Mouse (Mus musculus): ENCODE measurements at regions not wholly inside any gene's neighbourhood (a gene's known extent, or its start where the extent isn't known, plus 50 kb on each side); places are given as distances from the start of the nearest gene placed in this dataset.

DNA sequence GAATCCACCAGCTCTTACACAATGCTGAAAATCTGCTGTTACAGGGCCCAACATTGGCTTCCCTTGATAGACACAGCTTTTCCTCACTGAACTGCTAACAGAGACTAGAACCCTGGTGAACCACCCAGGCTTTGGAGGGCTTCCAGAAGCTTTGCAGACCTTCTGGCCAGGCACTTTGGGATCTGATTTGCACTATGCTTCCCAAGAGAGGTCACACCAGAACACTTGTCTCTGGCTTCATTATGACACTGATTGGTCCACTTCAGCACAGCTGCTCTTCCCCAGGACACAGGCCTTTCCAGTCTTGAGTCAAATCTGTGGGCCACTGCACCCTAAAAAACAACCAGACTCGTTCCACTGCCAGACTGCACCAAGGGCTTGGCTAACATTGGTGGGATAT is 82.8 kb upstream of the Thbs1 start:
- in situ Hi-C loops (cut with MboI; ENCODE audit: low sequenced_read_pairs in 2 of 2, unreplicated experiment in 2 of 2): no loop called here
- H3K27ac ChIP-seq (ENCODE audit: insufficient read depth, low read depth, low read length, poor library complexity, severe bottlenecking): no peak overlapping the region
- no peaks in the 10 kb centered on the region for H3K9me3 ChIP-seq (ENCODE audit: control insufficient read depth, insufficient read depth, low read depth, low read length)
- no peak for DNase-seq (ENCODE audit: low read depth, low spot score)
- no peaks in the 10 kb centered on the region for H3K4me1 ChIP-seq (ENCODE audit: control insufficient read depth in 2 of 2, insufficient read depth in 2 of 2, low read length in 2 of 2, poor library complexity in 1 of 2)
- no peak overlapping the region for H3K4me3 ChIP-seq (ENCODE audit: insufficient read depth in 1 of 2, low read depth in 1 of 2, low read length in 2 of 2, poor library complexity in 1 of 2, severe bottlenecking in 1 of 2)
- H3K36me3 ChIP-seq (ENCODE audit: control insufficient read depth, insufficient read depth, low read length, poor library complexity, severe bottlenecking): no peaks in the 10 kb centered on the region
- no peak overlapping the region for H3K9ac ChIP-seq (ENCODE audit: insufficient read depth, low read depth, low read length, poor library complexity, severe bottlenecking)
- TF ChIP-seq ZNF384 (IDR thresholded peaks at IDR 0.05; ENCODE audit: low read depth, low read length) (no peak), CHD2 (IDR thresholded peaks at IDR 0.05; ENCODE audit: low read depth, low read length) (no peak), ZC3H11A (IDR thresholded peaks at IDR 0.05; ENCODE audit: borderline replicate concordance, low read depth, low read length) (no peak), HCFC1 (IDR thresholded peaks at IDR 0.05; ENCODE audit: borderline replicate concordance, insufficient read depth, low read length) (no peak), MAFK (IDR thresholded peaks at IDR 0.05; ENCODE audit: insufficient read depth, low read depth, low read length) (no peak)

DNA sequence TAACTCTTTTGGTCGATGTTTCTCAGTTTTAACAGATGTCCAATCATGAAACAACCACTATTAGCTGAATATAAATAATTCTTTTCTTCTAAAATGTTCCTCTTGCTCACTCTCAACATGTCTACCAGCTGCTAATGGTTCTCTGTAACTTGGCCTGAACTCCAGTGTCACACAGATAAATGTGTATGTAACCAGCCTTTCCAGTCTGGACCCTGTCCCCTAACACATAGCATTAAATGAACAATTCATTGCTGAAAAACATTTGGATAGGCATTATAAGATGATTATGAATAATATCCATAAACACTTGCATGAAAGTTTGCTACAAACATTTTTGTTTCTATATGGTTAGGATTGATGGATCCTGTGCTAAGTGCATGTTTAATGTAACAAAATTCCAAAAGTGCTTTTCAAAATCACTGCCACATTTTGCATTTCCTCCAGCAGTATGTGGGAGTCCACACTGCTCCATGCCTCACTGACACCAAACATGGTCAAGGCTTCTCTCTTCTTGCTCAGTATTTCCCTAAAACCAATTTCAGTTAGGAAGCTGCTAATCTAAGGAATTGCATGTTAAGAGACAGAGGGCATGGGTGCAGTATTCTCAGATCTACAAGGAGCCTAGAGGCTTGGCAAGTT is 82.1 kb upstream of the Thbs1 start:
- Histone ChIP-seq H3K27ac (ENCODE audit: insufficient read depth, low read depth, low read length, poor library complexity, severe bottlenecking) (no peak overlapping the region), H3K9ac (ENCODE audit: insufficient read depth, low read depth, low read length, poor library complexity, severe bottlenecking) (no peak overlapping the region), H3K9me3 (ENCODE audit: control insufficient read depth, insufficient read depth, low read depth, low read length) (no peaks in the 10 kb centered on the region), H3K36me3 (ENCODE audit: control insufficient read depth, insufficient read depth, low read length, poor library complexity, severe bottlenecking) (no peaks in the 10 kb centered on the region), H3K4me1 (ENCODE audit: control insufficient read depth in 2 of 2, insufficient read depth in 2 of 2, low read length in 2 of 2, poor library complexity in 1 of 2) (no peaks in the 10 kb centered on the region), H3K4me3 (ENCODE audit: insufficient read depth in 1 of 2, low read depth in 1 of 2, low read length in 2 of 2, poor library complexity in 1 of 2, severe bottlenecking in 1 of 2) (no peak overlapping the region)
- no peak for DNase-seq (ENCODE audit: low read depth, low spot score)
- in situ Hi-C loops (cut with MboI; ENCODE audit: low sequenced_read_pairs in 2 of 2, unreplicated experiment in 2 of 2): no loop called here
- no peak for TF ChIP-seq ZC3H11A (IDR thresholded peaks at IDR 0.05; ENCODE audit: borderline replicate concordance, low read depth, low read length)
- no peak for TF ChIP-seq HCFC1 (IDR thresholded peaks at IDR 0.05; ENCODE audit: borderline replicate concordance, insufficient read depth, low read length)
- TF ChIP-seq ZNF384 (IDR thresholded peaks at IDR 0.05; ENCODE audit: low read depth, low read length): no peak
- no peak for TF ChIP-seq CHD2 (IDR thresholded peaks at IDR 0.05; ENCODE audit: low read depth, low read length)
- no peak for TF ChIP-seq MAFK (IDR thresholded peaks at IDR 0.05; ENCODE audit: insufficient read depth, low read depth, low read length)

DNA sequence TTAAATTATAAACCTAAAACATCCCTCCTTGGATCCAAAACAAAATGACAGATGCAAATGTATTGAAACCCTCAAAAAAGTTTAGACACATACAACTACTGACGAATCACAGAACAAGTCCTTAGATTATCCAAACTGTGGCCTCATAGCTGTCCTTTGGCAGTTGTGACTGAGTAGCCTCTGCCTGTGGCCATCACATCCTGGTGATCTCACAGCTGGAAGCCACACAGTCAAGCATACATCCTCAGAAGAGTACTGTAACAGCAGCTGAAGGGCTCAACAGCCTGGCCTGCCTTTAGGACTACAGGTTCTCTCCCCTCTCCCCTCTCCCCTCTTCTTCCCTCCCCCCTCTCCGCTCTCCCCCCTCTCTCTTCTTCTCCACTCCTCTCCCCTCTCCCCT is 80.0 kb upstream of the Thbs1 start:
- no peak for DNase-seq (ENCODE audit: low read depth, low spot score)
- Histone ChIP-seq H3K27ac (ENCODE audit: insufficient read depth, low read depth, low read length, poor library complexity, severe bottlenecking) (no peak overlapping the region), H3K9me3 (ENCODE audit: control insufficient read depth, insufficient read depth, low read depth, low read length) (no peaks in the 10 kb centered on the region), H3K36me3 (ENCODE audit: control insufficient read depth, insufficient read depth, low read length, poor library complexity, severe bottlenecking) (no peaks in the 10 kb centered on the region), H3K9ac (ENCODE audit: insufficient read depth, low read depth, low read length, poor library complexity, severe bottlenecking) (no peak overlapping the region), H3K4me3 (ENCODE audit: insufficient read depth in 1 of 2, low read depth in 1 of 2, low read length in 2 of 2, poor library complexity in 1 of 2, severe bottlenecking in 1 of 2) (no peak overlapping the region), H3K4me1 (ENCODE audit: control insufficient read depth in 2 of 2, insufficient read depth in 2 of 2, low read length in 2 of 2, poor library complexity in 1 of 2) (no peaks in the 10 kb centered on the region)
- TF ChIP-seq MAFK (IDR thresholded peaks at IDR 0.05; ENCODE audit: insufficient read depth, low read depth, low read length) (no peak), ZC3H11A (IDR thresholded peaks at IDR 0.05; ENCODE audit: borderline replicate concordance, low read depth, low read length) (no peak), HCFC1 (IDR thresholded peaks at IDR 0.05; ENCODE audit: borderline replicate concordance, insufficient read depth, low read length) (no peak), CHD2 (IDR thresholded peaks at IDR 0.05; ENCODE audit: low read depth, low read length) (no peak), ZNF384 (IDR thresholded peaks at IDR 0.05; ENCODE audit: low read depth, low read length) (no peak)
- in situ Hi-C loops (cut with MboI; ENCODE audit: low sequenced_read_pairs in 2 of 2, unreplicated experiment in 2 of 2): no loop called here

DNA sequence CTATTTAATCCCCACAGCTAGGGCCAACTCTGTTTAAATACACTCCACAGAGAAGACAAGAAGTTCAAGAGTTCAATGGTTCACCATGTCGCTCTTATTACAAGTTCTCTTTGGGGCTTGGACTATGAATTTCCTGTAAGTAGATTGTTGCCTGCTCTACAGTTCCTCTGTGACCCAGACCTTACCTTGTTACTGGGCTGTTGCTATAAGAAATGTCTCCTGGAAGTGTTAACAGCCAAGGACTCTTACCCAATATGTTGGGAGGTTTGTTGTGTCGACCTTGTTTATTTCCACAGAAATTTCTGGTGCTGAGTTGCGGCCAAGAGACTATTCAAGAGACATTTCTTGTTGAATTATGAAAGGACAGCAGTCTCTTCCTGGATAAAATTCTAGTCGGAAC is 78.3 kb upstream of the Thbs1 start:
- TF ChIP-seq CHD2 (IDR thresholded peaks at IDR 0.05; ENCODE audit: low read depth, low read length) (no peak), MAFK (IDR thresholded peaks at IDR 0.05; ENCODE audit: insufficient read depth, low read depth, low read length) (no peak), ZC3H11A (IDR thresholded peaks at IDR 0.05; ENCODE audit: borderline replicate concordance, low read depth, low read length) (no peak), ZNF384 (IDR thresholded peaks at IDR 0.05; ENCODE audit: low read depth, low read length) (no peak), HCFC1 (IDR thresholded peaks at IDR 0.05; ENCODE audit: borderline replicate concordance, insufficient read depth, low read length) (no peak)
- no peaks in the 10 kb centered on the region for H3K36me3 ChIP-seq (ENCODE audit: control insufficient read depth, insufficient read depth, low read length, poor library complexity, severe bottlenecking)
- no peaks in the 10 kb centered on the region for H3K4me1 ChIP-seq (ENCODE audit: control insufficient read depth in 2 of 2, insufficient read depth in 2 of 2, low read length in 2 of 2, poor library complexity in 1 of 2)
- no peak overlapping the region for H3K27ac ChIP-seq (ENCODE audit: insufficient read depth, low read depth, low read length, poor library complexity, severe bottlenecking)
- in situ Hi-C loops (cut with MboI; ENCODE audit: low sequenced_read_pairs in 2 of 2, unreplicated experiment in 2 of 2): no loop called here
- DNase-seq (ENCODE audit: low read depth, low spot score): no peak
- no peak overlapping the region for H3K9ac ChIP-seq (ENCODE audit: insufficient read depth, low read depth, low read length, poor library complexity, severe bottlenecking)
- no peak overlapping the region for H3K4me3 ChIP-seq (ENCODE audit: insufficient read depth in 1 of 2, low read depth in 1 of 2, low read length in 2 of 2, poor library complexity in 1 of 2, severe bottlenecking in 1 of 2)
- no peaks in the 10 kb centered on the region for H3K9me3 ChIP-seq (ENCODE audit: control insufficient read depth, insufficient read depth, low read depth, low read length)
